Mouse (Mus musculus): ENCODE measurements around the gene Elovl1. TPM values are rescaled to one million over a fixed set of nuclear protein-coding genes. Genes with fewer than 3 reads are reported as not detected.

The Elovl1 gene
- total and polyA plus RNA-seq, 2 experiments from 2014 or later: 31.1 to 32.9 TPM

DNA sequence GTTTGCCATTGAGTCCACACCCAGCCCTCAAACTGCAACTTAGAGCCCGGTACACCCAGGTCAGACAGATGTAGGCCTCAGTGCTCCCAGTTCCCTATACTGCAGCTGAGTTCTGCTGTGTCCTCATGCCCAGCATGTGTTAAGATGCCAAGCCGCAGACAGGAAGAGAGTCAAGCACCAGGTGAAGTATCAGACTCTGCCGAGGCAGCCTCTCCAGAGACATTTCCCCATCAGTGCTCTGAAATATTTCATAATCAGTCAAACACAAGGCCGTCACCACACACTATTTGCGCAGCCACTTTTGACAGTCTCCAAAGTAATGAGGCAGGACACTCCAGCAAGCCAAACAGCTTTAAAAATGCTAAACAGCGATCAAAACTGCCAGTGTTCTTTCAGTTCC lies 29.5 kb upstream of the Elovl1 start:
- TF ChIP-seq CTCF (IDR thresholded peaks at IDR 0.05; ENCODE audit: low read depth): no peak
- no peak for ATAC-seq
- no peak overlapping the region for H3K27ac ChIP-seq
- H3K9ac ChIP-seq (replicated peaks; ENCODE audit: low read length): no peak overlapping the region
- no peaks in the 10 kb centered on the region for H3K27me3 ChIP-seq (ENCODE audit: insufficient read depth, low read length)
- no peaks in the 10 kb centered on the region for H3K4me1 ChIP-seq (ENCODE audit: insufficient read depth, low read length)
- no peak overlapping the region for H3K4me3 ChIP-seq (ENCODE audit: low read length)
- no peaks in the 10 kb centered on the region for H3K9me3 ChIP-seq (ENCODE audit: low read length)
- no peak for DNase-seq (ENCODE audit: low spot score)
- H3K36me3 ChIP-seq (ENCODE audit: insufficient read depth, low read length): peaks cover 79% of the 10 kb centered on the region
- 95% methylated on average over 6 of the region's 6 CpGs for WGBS
- H3K4me2 ChIP-seq (ENCODE audit: low read depth, low read length): no peak overlapping the region

DNA sequence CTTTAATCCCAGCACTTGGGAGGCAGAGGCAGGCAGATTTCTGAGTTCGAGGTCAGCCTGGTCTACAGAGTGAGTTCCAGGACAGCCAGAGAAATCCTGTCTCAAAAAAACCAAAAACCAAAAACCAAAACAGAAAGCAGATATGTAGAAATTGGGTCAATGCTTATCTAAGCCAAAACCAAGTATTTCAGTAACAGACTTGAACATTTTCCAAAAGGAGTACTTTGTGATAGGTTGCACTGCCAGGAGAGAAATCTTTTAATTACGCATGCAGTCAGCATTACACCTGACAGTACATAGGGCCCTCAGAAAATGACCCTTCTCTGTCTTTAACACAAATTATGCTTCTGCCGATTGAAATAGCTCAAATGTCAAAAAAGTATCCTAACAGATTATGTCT lies 26.5 kb upstream of the Elovl1 start:
- H3K4me3 ChIP-seq (ENCODE audit: low read length): no peak overlapping the region
- no peak for TF ChIP-seq CTCF (IDR thresholded peaks at IDR 0.05; ENCODE audit: low read depth)
- no peak overlapping the region for H3K27ac ChIP-seq
- no peak overlapping the region for H3K9ac ChIP-seq (replicated peaks; ENCODE audit: low read length)
- ATAC-seq (no peak), DNase-seq (ENCODE audit: low spot score) (no peak)
- H3K9me3 ChIP-seq (ENCODE audit: low read length): no peaks in the 10 kb centered on the region
- no peak overlapping the region for H3K4me2 ChIP-seq (ENCODE audit: low read depth, low read length)
- 96% methylated on average over 3 of the region's 3 CpGs for WGBS
- peaks cover 65% of the 10 kb centered on the region for H3K36me3 ChIP-seq (ENCODE audit: insufficient read depth, low read length)
- no peaks in the 10 kb centered on the region for H3K4me1 ChIP-seq (ENCODE audit: insufficient read depth, low read length)
- H3K27me3 ChIP-seq (ENCODE audit: insufficient read depth, low read length): no peaks in the 10 kb centered on the region

DNA sequence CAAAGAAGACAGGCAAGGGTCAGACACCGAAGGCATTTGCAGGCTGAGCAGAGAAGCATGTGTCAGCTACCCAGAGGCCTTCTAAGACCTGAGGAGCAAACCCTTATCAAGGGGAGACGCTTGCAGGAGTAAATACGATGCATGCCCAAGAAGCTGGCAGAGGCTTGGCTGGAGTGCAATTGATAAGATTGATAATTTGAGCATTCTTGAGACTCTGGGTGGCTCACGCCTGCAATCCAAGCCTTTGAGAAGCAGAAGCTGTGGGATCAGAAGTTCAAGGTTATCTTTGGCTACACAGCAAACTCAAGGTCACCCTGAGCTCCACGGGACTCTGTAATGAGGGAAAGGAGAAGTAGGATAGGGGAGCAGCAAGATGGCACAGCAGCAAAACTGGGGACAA lies 26.0 kb upstream of the Elovl1 start:
- WGBS: 89% methylated on average over 5 of the region's 5 CpGs
- Histone ChIP-seq H3K4me2 (ENCODE audit: low read depth, low read length) (no peak overlapping the region), H3K27ac (no peak overlapping the region), H3K4me3 (ENCODE audit: low read length) (no peak overlapping the region), H3K9me3 (ENCODE audit: low read length) (no peaks in the 10 kb centered on the region), H3K4me1 (ENCODE audit: insufficient read depth, low read length) (no peaks in the 10 kb centered on the region), H3K9ac (replicated peaks; ENCODE audit: low read length) (no peak overlapping the region), H3K27me3 (ENCODE audit: insufficient read depth, low read length) (no peaks in the 10 kb centered on the region), H3K36me3 (ENCODE audit: insufficient read depth, low read length) (peaks cover 60% of the 10 kb centered on the region)
- DNase-seq (ENCODE audit: low spot score): no peak
- TF ChIP-seq CTCF (IDR thresholded peaks at IDR 0.05; ENCODE audit: low read depth): no peak
- no peak for ATAC-seq

DNA sequence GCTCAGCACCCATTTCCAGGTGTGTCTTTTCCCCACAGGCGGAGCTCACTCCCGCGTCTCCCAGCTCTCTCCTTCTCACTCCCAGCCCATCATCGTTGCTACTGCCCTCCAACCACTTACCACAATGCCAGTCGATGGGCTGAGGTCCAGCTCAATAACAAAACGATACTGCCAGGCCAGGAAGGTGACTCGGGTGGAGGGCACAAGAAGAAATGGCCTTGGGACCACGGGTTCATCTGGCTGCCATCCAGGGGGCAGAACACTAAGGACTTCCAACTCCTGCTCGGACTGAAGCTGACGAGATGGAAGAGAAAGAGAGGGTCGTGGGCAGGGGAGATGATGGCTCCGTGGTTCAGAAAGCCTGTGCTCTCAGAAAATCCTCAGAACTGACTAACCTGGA lies 25.2 kb upstream of the Elovl1 start:
- TF ChIP-seq CTCF (IDR thresholded peaks at IDR 0.05; ENCODE audit: low read depth): no peak
- Histone ChIP-seq H3K36me3 (ENCODE audit: insufficient read depth, low read length) (peaks cover 53% of the 10 kb centered on the region), H3K4me1 (ENCODE audit: insufficient read depth, low read length) (no peaks in the 10 kb centered on the region), H3K9ac (replicated peaks; ENCODE audit: low read length) (no peak overlapping the region), H3K27ac (no peak overlapping the region), H3K4me3 (ENCODE audit: low read length) (no peak overlapping the region), H3K27me3 (ENCODE audit: insufficient read depth, low read length) (no peaks in the 10 kb centered on the region), H3K9me3 (ENCODE audit: low read length) (no peaks in the 10 kb centered on the region), H3K4me2 (ENCODE audit: low read depth, low read length) (no peak overlapping the region)
- ATAC-seq (no peak), DNase-seq (ENCODE audit: low spot score) (no peak)
- WGBS: 92% methylated on average over 12 of the region's 12 CpGs

DNA sequence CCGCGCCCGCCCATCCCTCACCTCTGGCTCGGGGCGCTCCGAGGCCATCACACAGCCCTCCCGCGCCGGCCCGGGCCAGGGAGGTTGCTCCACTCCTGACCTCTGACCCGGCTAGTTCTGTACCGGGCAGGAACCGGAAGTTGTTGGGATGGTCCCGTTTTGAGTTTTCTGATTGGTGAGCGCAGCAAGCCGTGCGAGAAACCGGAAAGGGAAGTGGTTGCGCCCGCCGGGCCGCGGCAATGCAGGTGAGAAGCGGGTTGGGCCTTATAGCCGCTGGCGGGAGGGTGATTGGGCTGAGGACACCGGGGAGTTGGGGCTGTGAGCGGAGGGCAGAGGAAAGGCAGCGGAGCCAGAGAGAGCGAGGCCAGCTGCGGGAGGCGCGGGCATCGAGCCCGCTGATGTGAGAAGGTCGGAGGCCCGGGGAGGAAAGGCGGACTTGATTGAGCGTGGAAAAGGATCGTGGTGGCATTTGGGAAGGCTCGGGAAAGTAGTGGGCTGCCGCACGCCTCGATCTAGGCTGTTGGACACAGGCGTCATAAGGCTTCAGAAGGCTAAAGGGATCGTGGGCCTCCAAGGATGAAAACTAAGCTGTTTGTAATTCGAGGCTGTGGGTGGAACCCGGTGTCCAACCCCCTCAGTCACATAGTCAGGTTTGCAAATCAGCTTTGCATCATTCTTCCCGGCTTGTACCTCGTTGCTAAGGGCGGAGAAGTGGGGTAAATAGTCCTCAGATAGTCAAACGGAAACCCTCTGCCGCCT lies 18.6 kb upstream of the Elovl1 start, which contains the start of the genes Szt2 and Med8:
Szt2 (minus strand) TSS at position 132 of the 759 bp plus-strand sequence.
Med8 (plus strand) TSS at position 196 of the 759 bp plus-strand sequence.
- H3K9me3 ChIP-seq (ENCODE audit: low read length): no peaks in the 10 kb centered on the region
- H3K4me1 ChIP-seq (ENCODE audit: insufficient read depth, low read length): peaks cover 13% of the 10 kb centered on the region; the same call in 1 of the 2 replicates
- peak; percentile 96 for ATAC-seq
- no peak for TF ChIP-seq CTCF (IDR thresholded peaks at IDR 0.05; ENCODE audit: low read depth)
- peak; percentile 96 for DNase-seq (ENCODE audit: low spot score)
- H3K4me3 ChIP-seq (ENCODE audit: low read length): peak within 1 kb of the TSS; percentile 91
- H3K4me2 ChIP-seq (ENCODE audit: low read depth, low read length): peak within 1 kb of the TSS; percentile 89
- H3K27me3 ChIP-seq (ENCODE audit: insufficient read depth, low read length): no peaks in the 10 kb centered on the region
- peak within 1 kb of the TSS; percentile 90 for H3K9ac ChIP-seq (replicated peaks; ENCODE audit: low read length)
- H3K36me3 ChIP-seq (ENCODE audit: insufficient read depth, low read length): peaks cover 31% of the 10 kb centered on the region
- peak within 1 kb of the TSS; percentile 83 for H3K27ac ChIP-seq
- WGBS: under 1% methylated on average over 53 of the region's 53 CpGs

DNA sequence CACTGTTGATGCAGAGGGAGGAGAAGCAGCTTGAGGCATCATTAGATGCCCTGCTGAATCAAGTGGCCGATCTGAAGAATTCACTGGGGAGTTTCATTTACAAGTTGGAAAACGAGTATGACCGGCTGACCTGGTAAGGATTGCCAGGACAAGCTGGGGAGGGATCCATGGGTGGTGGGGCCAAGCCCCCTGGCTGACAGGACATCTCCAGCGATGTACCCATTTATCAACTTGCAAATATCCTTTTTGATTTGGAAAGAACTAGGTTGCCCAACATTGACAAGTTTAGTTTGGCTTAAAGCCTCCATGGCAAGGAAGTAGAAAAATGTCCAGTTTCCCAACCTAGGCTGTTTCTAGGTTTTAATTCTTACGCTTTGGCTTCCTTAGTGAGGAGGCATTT lies 17.0 kb upstream of the Elovl1 start:
- ATAC-seq: no peak

DNA sequence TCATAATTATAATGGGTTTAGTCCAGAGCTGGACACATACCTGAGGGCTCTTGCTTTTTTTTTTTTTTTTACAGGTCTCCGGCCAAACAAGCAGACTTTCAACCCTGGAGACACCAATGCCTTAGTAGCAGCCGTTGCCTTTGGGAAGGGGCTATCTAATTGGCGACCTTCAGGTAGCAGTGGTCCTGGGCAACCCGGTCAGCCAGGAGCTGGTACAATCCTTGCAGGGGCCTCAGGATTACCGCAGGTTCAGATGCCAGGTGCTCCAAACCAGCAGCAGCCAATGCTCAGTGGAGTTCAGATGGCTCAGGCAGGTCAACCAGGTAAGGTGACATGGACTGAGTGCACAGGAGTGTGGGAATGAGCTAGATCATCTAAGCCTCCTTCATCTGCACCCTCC lies 14.3 kb upstream of the Elovl1 start:
- H3K4me3 ChIP-seq (ENCODE audit: low read length): no peak overlapping the region
- no peak overlapping the region for H3K9ac ChIP-seq (replicated peaks; ENCODE audit: low read length)
- H3K4me1 ChIP-seq (ENCODE audit: insufficient read depth, low read length): peaks cover 9% of the 10 kb centered on the region; the same call in 1 of the 2 replicates
- 93% methylated on average over 5 of the region's 5 CpGs for WGBS
- ATAC-seq (no peak), DNase-seq (ENCODE audit: low spot score) (no peak)
- no peaks in the 10 kb centered on the region for H3K9me3 ChIP-seq (ENCODE audit: low read length)
- H3K4me2 ChIP-seq (ENCODE audit: low read depth, low read length): no peak overlapping the region
- H3K27me3 ChIP-seq (ENCODE audit: insufficient read depth, low read length): no peaks in the 10 kb centered on the region
- TF ChIP-seq CTCF (IDR thresholded peaks at IDR 0.05; ENCODE audit: low read depth): no peak
- no peak overlapping the region for H3K27ac ChIP-seq
- peaks cover 71% of the 10 kb centered on the region for H3K36me3 ChIP-seq (ENCODE audit: insufficient read depth, low read length)

More for the DNA sequence above, 17.0 kb upstream of the Elovl1 start:
- H3K4me1 ChIP-seq (ENCODE audit: insufficient read depth, low read length): peaks cover 13% of the 10 kb centered on the region; the same call in 1 of the 2 replicates
- H3K27me3 ChIP-seq (ENCODE audit: insufficient read depth, low read length): no peaks in the 10 kb centered on the region
- peaks cover 46% of the 10 kb centered on the region for H3K36me3 ChIP-seq (ENCODE audit: insufficient read depth, low read length)
- H3K9me3 ChIP-seq (ENCODE audit: low read length): no peaks in the 10 kb centered on the region
- 93% methylated on average over 5 of the region's 5 CpGs for WGBS
- TF ChIP-seq CTCF (IDR thresholded peaks at IDR 0.05; ENCODE audit: low read depth): no peak
- no peak overlapping the region for H3K4me2 ChIP-seq (ENCODE audit: low read depth, low read length)
- DNase-seq (ENCODE audit: low spot score): no peak
- H3K9ac ChIP-seq (replicated peaks; ENCODE audit: low read length): no peak overlapping the region
- H3K4me3 ChIP-seq (ENCODE audit: low read length): no peak overlapping the region
- H3K27ac ChIP-seq: no peak overlapping the region
